8 mouse cellular contexts compared by ENCODE assay signal in genomic region chr6:128028116-128028940, GRCm38 (mm10).
DNase-seq lines count a peak whose midpoint lies in the region.

No protein-coding gene starts in this region.

- DNase-seq in gastrocnemius, postnatal 10 days = peak; percentile 75
- DNase-seq in gastrocnemius, adult 8-10 months (ENCODE audit: low spot score in 2 of 2) = no peak
- peak; percentile 72 for DNase-seq in right cerebral cortex, postnatal 4 days
- no peak for DNase-seq in right cerebral cortex, postnatal 36 days (ENCODE audit: low spot score in 2 of 2)
- peak; percentile 84 for DNase-seq in cerebellum, adult 9-11 months
- DNase-seq in induced T-regulatory cell, adult 2 months (ENCODE audit: low read depth) = peak; percentile 21
- DNase-seq in retina, embryonic 14.5 days (ENCODE audit: low spot score) = peak; percentile 79
- DNase-seq in right cerebral cortex, adult 2 months (ENCODE audit: low spot score in 2 of 2) = no peak

Comparison
In these comparisons a context has a peak if more than half of its experiments do, and no peak if none do; other contexts are left out.
1. DNase-seq: peak in gastrocnemius, postnatal 10 days (single experiment), right cerebral cortex, postnatal 4 days (single experiment), cerebellum, adult 9-11 months (single experiment), induced T-regulatory cell, adult 2 months (single experiment) and retina, embryonic 14.5 days (single experiment); none in gastrocnemius, adult 8-10 months (0 of 2), right cerebral cortex, postnatal 36 days (0 of 2) and right cerebral cortex, adult 2 months (0 of 2).